Mouse (Mus musculus): Measurements from ENCODE around the gene Tmem220. TPM values are rescaled to one million over a fixed set of nuclear protein-coding genes. Genes with fewer than 3 reads are reported as not detected.

Gene Tmem220
- polyA plus RNA-seq, 1 experiment: 0.65 TPM

DNA sequence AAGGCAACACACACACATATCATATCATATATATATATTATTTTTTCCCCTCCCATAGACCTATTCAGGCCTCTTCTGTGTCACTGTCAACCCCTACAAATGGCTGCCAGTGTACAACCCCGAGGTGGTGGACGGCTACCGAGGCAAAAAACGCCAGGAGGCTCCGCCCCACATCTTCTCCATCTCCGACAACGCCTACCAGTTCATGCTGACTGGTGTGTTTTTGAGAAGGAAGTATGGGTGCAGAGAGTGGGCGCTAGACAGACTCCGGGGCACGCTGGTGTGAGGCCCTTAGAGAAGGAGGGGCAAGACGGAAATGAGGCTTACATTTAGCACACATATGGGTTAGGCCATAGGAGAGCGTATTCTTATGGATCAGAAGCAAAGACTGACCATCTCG is 57.8 kb downstream of the Tmem220 start:
- WGBS: 65% methylated on average over 13 of the region's 13 CpGs
- Histone ChIP-seq H3K36me3 (ENCODE audit: control insufficient read depth, insufficient read depth, low read length) (no peaks in the 10 kb centered on the region), H3K4me3 (ENCODE audit: extremely low read depth, insufficient read depth, insufficient read length) (no peak overlapping the region), H3K27me3 (ENCODE audit: control insufficient read depth, insufficient read depth, low read length) (no peaks in the 10 kb centered on the region), H3K4me1 (ENCODE audit: control insufficient read depth, insufficient read depth, insufficient read length) (no peaks in the 10 kb centered on the region), H3K27ac (ENCODE audit: insufficient read depth, low read length) (no peak overlapping the region)
- DNase-seq (ENCODE audit: low read depth in 1 of 2, low spot score in 2 of 2): no peak
- TF ChIP-seq CTCF (IDR thresholded peaks at IDR 0.05; ENCODE audit: extremely low read depth, insufficient read depth, insufficient read length, insufficient replicate concordance) (no peak), POLR2A (IDR thresholded peaks at IDR 0.05; ENCODE audit: low read depth, low read length) (no peak)

DNA sequence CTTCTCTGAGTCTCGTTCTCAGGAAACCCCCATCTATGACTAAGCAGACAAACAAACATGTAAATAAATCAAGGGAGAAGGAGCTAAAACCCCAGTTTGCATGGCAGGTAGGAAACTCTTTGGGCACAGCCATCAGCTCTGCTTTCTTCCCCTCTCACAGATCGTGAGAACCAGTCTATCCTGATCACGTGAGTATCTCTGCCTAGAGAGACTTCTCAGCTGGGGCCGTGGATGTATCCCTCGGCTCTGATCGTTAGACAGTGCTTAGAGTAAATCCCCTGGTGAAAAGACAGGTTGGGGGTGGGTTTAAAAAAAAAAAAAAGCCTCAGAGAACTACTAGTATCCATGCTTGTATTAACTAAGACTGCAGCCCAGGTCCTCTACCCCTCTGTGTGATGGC is 58.3 kb downstream of the Tmem220 start:
- TF ChIP-seq CTCF (IDR thresholded peaks at IDR 0.05; ENCODE audit: extremely low read depth, insufficient read depth, insufficient read length, insufficient replicate concordance) (no peak), POLR2A (IDR thresholded peaks at IDR 0.05; ENCODE audit: low read depth, low read length) (no peak)
- H3K4me3 ChIP-seq (ENCODE audit: extremely low read depth, insufficient read depth, insufficient read length): no peak overlapping the region
- H3K4me1 ChIP-seq (ENCODE audit: control insufficient read depth, insufficient read depth, insufficient read length): no peaks in the 10 kb centered on the region
- WGBS: 72% methylated on average over 6 of the region's 6 CpGs
- no peak for DNase-seq (ENCODE audit: low read depth in 1 of 2, low spot score in 2 of 2)
- no peak overlapping the region for H3K27ac ChIP-seq (ENCODE audit: insufficient read depth, low read length)
- no peaks in the 10 kb centered on the region for H3K36me3 ChIP-seq (ENCODE audit: control insufficient read depth, insufficient read depth, low read length)
- H3K27me3 ChIP-seq (ENCODE audit: control insufficient read depth, insufficient read depth, low read length): no peaks in the 10 kb centered on the region

DNA sequence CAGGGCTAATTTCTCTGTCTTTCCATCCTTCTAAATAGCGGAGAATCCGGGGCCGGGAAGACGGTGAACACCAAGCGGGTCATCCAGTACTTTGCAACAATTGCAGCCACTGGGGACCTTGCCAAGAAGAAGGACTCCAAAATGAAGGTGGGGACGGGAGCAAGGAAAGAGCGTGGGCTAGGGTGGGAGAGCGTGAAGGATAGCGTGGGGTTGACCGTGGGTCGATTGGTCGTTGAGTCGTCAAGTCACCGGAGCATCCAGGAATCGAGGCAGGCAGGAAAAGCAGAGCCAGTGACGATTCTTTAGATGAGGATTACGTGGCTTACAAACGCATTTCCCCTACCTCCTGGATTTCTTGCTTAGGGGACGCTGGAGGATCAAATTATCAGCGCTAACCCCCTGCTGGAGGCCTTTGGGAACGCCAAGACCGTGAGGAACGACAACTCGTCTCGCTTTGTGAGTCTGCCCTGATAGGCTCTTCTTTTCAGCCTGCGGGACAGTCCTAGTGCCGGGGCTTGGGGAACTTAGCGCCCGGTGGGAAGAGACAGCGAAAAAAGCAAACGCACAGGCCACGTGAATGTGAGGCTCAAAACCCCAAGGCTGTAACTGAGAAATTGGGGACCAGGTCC is 58.9 kb downstream of the Tmem220 start:
- Histone ChIP-seq H3K27ac (ENCODE audit: insufficient read depth, low read length) (no peak overlapping the region), H3K27me3 (ENCODE audit: control insufficient read depth, insufficient read depth, low read length) (no peaks in the 10 kb centered on the region), H3K4me3 (ENCODE audit: extremely low read depth, insufficient read depth, insufficient read length) (no peak overlapping the region), H3K36me3 (ENCODE audit: control insufficient read depth, insufficient read depth, low read length) (no peaks in the 10 kb centered on the region), H3K4me1 (ENCODE audit: control insufficient read depth, insufficient read depth, insufficient read length) (no peaks in the 10 kb centered on the region)
- TF ChIP-seq POLR2A (IDR thresholded peaks at IDR 0.05; ENCODE audit: low read depth, low read length) (no peak), CTCF (IDR thresholded peaks at IDR 0.05; ENCODE audit: extremely low read depth, insufficient read depth, insufficient read length, insufficient replicate concordance) (no peak)
- WGBS: 53% methylated on average over 32 of the region's 32 CpGs
- DNase-seq (ENCODE audit: low read depth in 1 of 2, low spot score in 2 of 2): no peak

Other genes with a start within 250 kb of the Tmem220 start
- not detected in 2 replicates for gene Pirt, start 113.2 kb upstream of the Tmem220 start, polyA plus RNA-seq (2012; rRNA removed)
- gene Tmem238l, start 68.5 kb upstream of the Tmem220 start, polyA plus RNA-seq (2012; rRNA removed): not detected in 2 replicates
- gene Adprm, start 27.4 kb downstream of the Tmem220 start, polyA plus RNA-seq (2012; rRNA removed): 6.0 and 7.4 TPM in 2 replicates
- 1.9 and 2.0 TPM in 2 replicates for gene Sco1, start 27.5 kb downstream of the Tmem220 start, polyA plus RNA-seq (2012; rRNA removed)
- gene Myh3, start 53.1 kb downstream of the Tmem220 start, polyA plus RNA-seq (2012; rRNA removed): not detected in 2 replicates
- 0.01 TPM in 1 of 2 replicates, not detected in the other for gene Myh2, start 145.9 kb downstream of the Tmem220 start, polyA plus RNA-seq (2012; rRNA removed)
- 0.04 and 0.08 TPM in 2 replicates for gene Myh1, start 174.9 kb downstream of the Tmem220 start, polyA plus RNA-seq (2012; rRNA removed)
- gene Myh4, start 212.9 kb downstream of the Tmem220 start, polyA plus RNA-seq (2012; rRNA removed): not detected in 2 replicates

Measured in spleen, adult 2 months (tissue).